Mouse (Mus musculus) hindbrain, postnatal 0 days (tissue): ENCODE measurements around the gene Cox8a. TPM values are rescaled to one million over a fixed set of nuclear protein-coding genes. Genes with fewer than 3 reads are reported as not detected.

Source experiments
- ATAC-seq: fragments of 200-750 bp; cut with Nextera tagmentation; 2 replicates; pipeline ENCODE4 v1.8.0; 2017; ENCODE audit warnings: mild to moderate bottlenecking, moderate TSS enrichment, moderate library complexity
- DNase-seq: peaks from one replicate; pipeline ENCODE4 v3.0.0-alpha.2; 2015; ENCODE audit warnings: low spot score
- H3K27ac ChIP-seq: fragments of 300-500 bp; sonication (generic); 2 replicates; pipeline ENCODE4 v1.5.1; 2014; ENCODE audit warnings: mild to moderate bottlenecking
- H3K27me3 ChIP-seq: fragments of 300-500 bp; sonication (generic); 2 replicates; pipeline ENCODE4 v1.6.1; 2014; ENCODE audit warnings: low read length, mixed read lengths; ENCODE audit not compliant: insufficient read depth
- H3K36me3 ChIP-seq: fragments of 300-500 bp; sonication (generic); 2 replicates; pipeline ENCODE4 v1.6.1; 2014; ENCODE audit warnings: low read length, mixed read lengths; ENCODE audit not compliant: insufficient read depth
- H3K4me1 ChIP-seq: fragments of 300-500 bp; sonication (generic); 2 replicates; pipeline ENCODE4 v1.6.1; 2014; ENCODE audit warnings: antibody characterized with exemption, low read length, mixed read lengths; ENCODE audit not compliant: insufficient read depth
- H3K4me2 ChIP-seq: fragments of 300-500 bp; sonication (generic); 2 replicates; pipeline ENCODE4 v1.6.1; 2014; ENCODE audit warnings: low read depth, mild to moderate bottlenecking, low read length, moderate library complexity, mixed read lengths
- H3K4me3 ChIP-seq: fragments of 300-500 bp; sonication (generic); 2 replicates; pipeline ENCODE4 v1.5.1; 2014; ENCODE audit warnings: low read length
- H3K9ac ChIP-seq: fragments of 300-500 bp; sonication (generic); replicated peaks from 2 replicates; pipeline ENCODE4 v1.6.1; 2014; ENCODE audit warnings: mild to moderate bottlenecking, low read length, moderate library complexity, mixed read lengths
- H3K9me3 ChIP-seq: fragments of 300-500 bp; sonication (generic); 2 replicates; pipeline ENCODE4 v1.6.1; 2016; ENCODE audit warnings: low read length, mixed read lengths
- CTCF ChIP-seq: IDR thresholded peaks from 2 replicates; pipeline ENCODE4 v1.5.1; 2016; ENCODE audit warnings: antibody characterized with exemption, control low read depth, low read depth
- WGBS: fragments of 180-500 bp; shearing (Covaris S2); extraction: QIAGEN DNeasy Blood & Tissue Kit; methylation state at CpG from one replicate; pipeline ENCODE4 v1.1.7; 2014; 5-methylcytosine and 5-hydroxymethylcytosine counted together
- polyA plus RNA-seq: library from polyadenylated mRNA; unstranded; fragments of >200 nt; fragmentation: Nextera tagmentation; extraction: Ambion mirVana; gene quantifications from 2 replicates; pipeline ENCODE4 v1.2.1, GENCODE M21; 2015
- total RNA-seq: library from RNA; depleted of rRNA; stranded (reverse); fragments of >200 nt; gene quantifications from 2 replicates; pipeline ENCODE4 v1.2.3, GENCODE M21; 2014; rRNA removed

Cox8a gene
- total RNA-seq, result 1,715 and 1,845 TPM in 2 replicates
- 2,044 and 2,080 TPM in 2 replicates for polyA plus RNA-seq

DNA sequence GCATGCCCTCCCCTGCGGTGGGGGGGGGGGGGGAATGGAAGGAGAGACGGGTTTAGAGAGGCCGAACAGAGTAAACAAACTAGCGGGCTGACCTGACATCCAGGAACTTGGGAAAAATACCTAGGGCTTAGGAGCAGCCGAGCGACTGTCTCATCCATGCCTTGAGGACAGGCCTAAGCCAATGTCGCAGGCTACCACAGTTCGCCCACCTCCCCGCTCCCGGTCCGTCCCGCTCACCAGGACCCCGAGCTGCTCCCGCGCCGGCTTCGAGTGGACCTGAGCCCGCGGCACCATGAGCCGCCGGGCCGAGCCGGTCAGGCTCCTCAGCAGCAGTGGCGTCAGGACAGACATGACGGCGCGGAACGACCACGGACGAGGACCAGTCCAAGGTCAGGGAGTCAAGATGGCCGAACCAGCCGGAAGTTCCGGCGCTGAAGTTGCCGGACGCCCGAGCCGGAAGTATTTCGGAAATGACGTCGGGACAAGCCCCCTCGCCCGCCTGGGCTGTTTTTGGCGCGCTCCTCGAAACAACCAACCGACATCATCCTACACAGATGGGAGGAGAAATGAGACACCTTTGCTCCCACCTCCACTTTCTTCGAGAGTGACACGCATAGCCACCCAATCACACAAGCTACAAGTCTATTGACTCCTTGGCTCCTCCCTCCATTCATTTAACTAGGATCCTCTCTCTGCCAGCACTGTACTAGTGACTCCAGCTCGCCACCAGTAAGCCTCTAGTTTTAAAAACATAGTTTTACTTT, at the start of gene Cox8a:
Gene Cox8a (minus strand): TSS at position 455 of the 764 bp plus-strand sequence.
- Histone ChIP-seq H3K4me2 (peak within 1 kb of the TSS; percentile 81), H3K9me3 (no peaks in the 10 kb centered on the region), H3K4me3 (peak within 1 kb of the TSS; percentile 91), H3K36me3 (peaks cover 12% of the 10 kb centered on the region), H3K4me1 (peaks cover 7% of the 10 kb centered on the region; the same call in 1 of the 2 replicates), H3K27me3 (no peaks in the 10 kb centered on the region), H3K9ac (peak within 1 kb of the TSS; percentile 85), H3K27ac (peak within 1 kb of the TSS; percentile 95)
- peak; percentile 98 for DNase-seq
- ATAC-seq, result peak; percentile 97
- WGBS, result under 1% methylated on average over 50 of the region's 50 CpGs
- peak; percentile 19 for TF ChIP-seq CTCF

DNA sequence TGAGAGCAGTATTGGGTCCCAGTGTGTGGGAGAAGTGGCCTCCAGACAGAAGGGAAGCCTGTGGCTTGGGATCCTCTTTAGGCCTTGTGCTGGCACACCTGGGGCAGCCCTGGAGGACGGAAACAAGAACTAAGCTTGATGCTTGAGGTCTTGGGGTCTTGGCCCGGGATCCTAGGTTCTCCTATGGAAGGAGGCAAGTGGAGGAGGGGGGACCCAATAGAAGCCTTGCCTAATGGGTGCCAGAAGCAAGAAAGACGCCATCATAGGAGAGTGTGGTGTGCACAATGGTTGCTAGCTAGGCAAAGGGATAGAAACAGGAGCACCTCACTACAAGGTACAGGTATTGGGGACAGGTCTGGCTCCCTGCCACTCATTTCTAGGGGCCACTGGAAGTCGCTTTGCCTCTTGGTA, 49.0 kb upstream of the Cox8a start:
- Histone ChIP-seq H3K36me3 (peaks cover 5% of the 10 kb centered on the region; the same call in 1 of the 2 replicates), H3K27ac (peak overlapping the region; percentile 92), H3K4me3 (no peak overlapping the region), H3K4me2 (0 out of 2 replicates have a peak overlapping the region, but pooled peaks have one; percentile 13), H3K9me3 (0 out of 2 replicates have a peak, but pooled peaks cover 3% of the 10 kb centered on the region), H3K4me1 (peaks cover 37% of the 10 kb centered on the region), H3K9ac (peak overlapping the region; percentile 9; the same call in 1 of the 2 replicates), H3K27me3 (no peaks in the 10 kb centered on the region)
- no peak for ATAC-seq
- no peak for TF ChIP-seq CTCF
- DNase-seq, result peak; percentile 18
- 38% methylated on average over 4 of the region's 4 CpGs for WGBS

DNA sequence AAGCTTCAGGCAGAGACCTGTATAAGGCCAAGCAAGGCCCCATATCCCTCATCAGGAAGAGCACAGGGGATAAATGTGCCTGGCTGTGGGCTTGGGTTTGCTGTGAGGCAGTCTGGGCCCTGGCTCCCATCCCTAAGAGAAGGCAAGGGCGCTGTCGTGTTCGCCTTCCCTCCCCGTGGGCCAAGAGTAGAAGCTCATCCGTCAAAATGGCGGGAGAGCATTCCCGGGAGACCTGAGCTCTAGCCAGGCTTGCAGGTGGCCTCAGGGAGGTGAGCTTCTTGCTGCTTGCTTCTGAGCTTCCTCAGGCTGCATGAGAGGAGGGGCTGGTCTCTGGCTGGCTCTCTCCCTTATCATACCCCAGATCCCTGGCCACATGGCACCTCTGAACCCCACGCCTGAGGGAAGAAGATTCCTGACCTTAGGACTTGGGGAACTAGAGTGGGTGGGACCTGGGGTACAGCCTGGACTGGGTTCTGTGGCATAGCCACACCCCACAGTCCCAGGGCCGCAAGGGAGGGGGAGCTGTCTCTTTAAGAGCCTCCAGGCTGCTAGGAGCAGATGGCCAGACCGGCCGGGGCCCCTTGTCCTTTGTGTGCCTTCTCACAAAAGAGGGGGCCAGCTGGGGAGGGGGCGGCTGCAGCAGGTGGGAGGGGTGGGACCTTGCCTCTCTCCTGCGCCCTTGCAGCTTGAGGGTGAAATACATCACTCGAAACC, 48.2 kb upstream of the Cox8a start:
- peak overlapping the region; percentile 92 for H3K27ac ChIP-seq
- 25% methylated on average over 14 of the region's 14 CpGs for WGBS
- peak; percentile 63 for DNase-seq
- H3K36me3 ChIP-seq, result no peaks in the 10 kb centered on the region
- peak; percentile 27; the same call in 1 of the 2 replicates for ATAC-seq
- 0 out of 2 replicates have a peak, but pooled peaks cover 3% of the 10 kb centered on the region for H3K9me3 ChIP-seq
- H3K9ac ChIP-seq, result peak overlapping the region; percentile 9; the same call in 1 of the 2 replicates
- peaks cover 37% of the 10 kb centered on the region for H3K4me1 ChIP-seq
- no peak for TF ChIP-seq CTCF
- 0 out of 2 replicates have a peak overlapping the region, but pooled peaks have one; percentile 13 for H3K4me2 ChIP-seq
- no peaks in the 10 kb centered on the region for H3K27me3 ChIP-seq
- no peak overlapping the region for H3K4me3 ChIP-seq

DNA sequence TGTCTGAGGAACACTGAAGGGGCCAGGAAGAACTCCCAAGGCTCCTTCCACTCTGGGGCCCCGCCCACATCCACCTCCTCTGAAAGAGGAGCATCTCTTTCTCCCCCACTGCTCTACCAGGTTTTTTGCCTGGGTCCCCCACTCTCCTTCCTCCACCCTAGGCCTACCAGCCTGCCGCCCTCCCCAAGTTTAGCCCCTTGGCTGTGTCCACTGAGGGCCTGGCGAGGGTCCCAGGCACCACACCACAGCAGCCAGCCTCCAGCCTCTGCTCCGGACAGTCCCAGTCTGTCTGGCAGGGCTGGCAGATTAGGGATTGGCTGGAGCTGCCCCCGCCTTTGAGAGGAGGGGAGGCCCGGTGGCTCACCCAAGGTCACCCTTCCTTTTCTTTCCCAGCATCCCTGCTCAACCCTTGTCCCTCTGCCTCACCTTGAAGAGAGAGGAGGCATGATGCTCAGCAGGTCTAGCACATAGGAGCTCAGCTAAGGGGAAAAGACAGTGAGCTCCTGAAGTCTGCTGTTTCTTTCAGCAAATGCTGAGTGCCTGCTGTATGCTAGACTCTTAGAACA, 47.4 kb upstream of the Cox8a start:
- Histone ChIP-seq H3K27ac (peak overlapping the region; percentile 92), H3K27me3 (no peaks in the 10 kb centered on the region), H3K36me3 (no peaks in the 10 kb centered on the region), H3K4me1 (peaks cover 37% of the 10 kb centered on the region), H3K4me2 (no peak overlapping the region), H3K9ac (no peak overlapping the region), H3K9me3 (0 out of 2 replicates have a peak, but pooled peaks cover 3% of the 10 kb centered on the region), H3K4me3 (no peak overlapping the region)
- peak; percentile 66 for DNase-seq
- ATAC-seq, result peak; percentile 19; the same call in 1 of the 2 replicates
- TF ChIP-seq CTCF, result no peak
- WGBS, result 14% methylated on average over 5 of the region's 6 CpGs

DNA sequence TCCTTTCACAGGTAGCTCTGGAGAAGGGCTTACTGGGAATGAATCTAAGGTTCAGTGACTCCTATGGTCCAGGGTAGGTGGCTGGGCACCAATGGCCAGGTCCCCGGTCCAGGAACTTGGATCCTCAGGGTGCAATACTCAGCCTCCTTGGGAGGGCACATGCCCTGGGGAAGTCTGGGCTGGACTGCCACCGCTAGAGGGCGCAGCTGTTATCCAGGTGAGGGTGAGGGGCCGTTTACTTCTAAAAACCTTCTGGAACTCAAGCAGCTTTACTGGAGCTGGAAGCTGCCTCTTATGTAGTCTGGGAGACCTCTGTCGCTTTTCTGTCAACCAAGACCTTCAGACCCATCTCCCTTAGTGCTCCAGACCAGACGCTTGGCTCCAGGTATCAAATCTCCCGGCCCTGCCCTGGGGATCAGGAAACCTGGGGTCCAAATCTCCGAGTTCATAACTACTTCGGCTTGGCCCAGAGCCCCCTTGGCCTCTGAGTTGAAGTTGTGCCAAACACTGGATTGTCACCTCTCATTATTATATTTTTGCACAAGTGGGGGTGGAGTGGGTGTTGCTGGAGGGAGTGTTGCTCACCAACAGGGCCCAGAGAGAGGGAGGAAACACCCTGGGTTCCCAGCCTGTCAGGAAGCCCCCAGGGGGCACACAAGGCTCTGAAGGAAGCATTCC, 46.8 kb upstream of the Cox8a start:
- H3K4me2 ChIP-seq, result no peak overlapping the region
- H3K27ac ChIP-seq, result peak overlapping the region; percentile 92

DNA sequence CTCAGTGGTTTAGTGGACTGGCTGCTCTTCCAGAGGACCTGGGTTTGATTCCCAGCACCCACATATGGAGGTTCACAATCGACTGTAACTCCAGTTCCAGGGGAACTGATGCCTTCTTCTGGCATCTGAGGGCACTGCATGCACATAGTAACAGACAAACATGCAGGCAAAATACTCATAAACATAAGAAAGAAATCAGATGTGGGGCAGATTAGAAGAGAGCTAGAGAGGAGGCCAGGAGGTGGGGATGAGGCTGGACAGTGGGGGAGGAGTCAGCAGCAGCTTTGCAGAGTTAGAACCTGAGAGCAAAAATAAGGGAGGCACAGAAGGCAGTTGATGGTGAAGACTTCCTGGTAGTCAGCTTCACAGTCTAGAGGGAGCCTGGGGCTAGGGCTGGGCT, 45.2 kb upstream of the Cox8a start:
- H3K4me1 ChIP-seq, result peaks cover 26% of the 10 kb centered on the region
- ATAC-seq (no peak), DNase-seq (no peak)
- H3K36me3 ChIP-seq, result no peaks in the 10 kb centered on the region
- no peak overlapping the region for H3K9ac ChIP-seq
- H3K4me3 ChIP-seq, result no peak overlapping the region
- 0 out of 2 replicates have a peak, but pooled peaks cover 3% of the 10 kb centered on the region for H3K9me3 ChIP-seq
- no peak overlapping the region for H3K4me2 ChIP-seq
- no peaks in the 10 kb centered on the region for H3K27me3 ChIP-seq
- 95% methylated on average over 1 of the region's 1 CpGs for WGBS
- no peak overlapping the region for H3K27ac ChIP-seq
- TF ChIP-seq CTCF, result no peak

More for the DNA sequence above, 46.8 kb upstream of the Cox8a start:
- Histone ChIP-seq H3K4me1 (peaks cover 31% of the 10 kb centered on the region), H3K9ac (no peak overlapping the region), H3K27me3 (no peaks in the 10 kb centered on the region), H3K4me3 (no peak overlapping the region), H3K36me3 (no peaks in the 10 kb centered on the region), H3K9me3 (0 out of 2 replicates have a peak, but pooled peaks cover 3% of the 10 kb centered on the region)
- TF ChIP-seq CTCF, result peak; percentile 85
- 14% methylated on average over 9 of the region's 9 CpGs for WGBS
- no peak for ATAC-seq
- DNase-seq, result peak; percentile 76
